28 mouse cellular contexts compared by ENCODE assay signal in genomic region chr16:49518844-49519243, GRCm38 (mm10).
A peak's percentile ranks its signal among the peaks of the same experiment; 100 is the strongest.
DNase-seq lines count a peak whose midpoint lies in the region; TF ChIP-seq lines count a peak whose summit lies in the region.
"Had no signal": no experiment of that assay in that cellular context is flagged by ENCODE, and none has a peak within 500 bp of the region (broad histone marks: within the 10 kb centered on the region; RNA-seq: fewer than 3 reads in every experiment).

No protein-coding gene starts in this region.

- intact Hi-C loops in left cerebral cortex, adult 2 months (cut with DNase I): no loop called here
- intact Hi-C loops in left cerebral cortex, postnatal 4 days (cut with DNase I): no loop called here
- intact Hi-C loops in heart, postnatal 14 days (cut with DNase I): no loop called here

- DNase-seq in frontal cortex, postnatal 36 days (ENCODE audit: low spot score in 2 of 2): peak; percentile 47 to 57
- no peak for DNase-seq in frontal cortex, postnatal 25 days (ENCODE audit: low spot score in 2 of 2)
- peak; percentile 21 to 30 for DNase-seq in left cerebral cortex, adult 2 months (ENCODE audit: extremely low spot score in 1 of 2, low spot score in 2 of 2)
- no peak for DNase-seq in left cerebral cortex, postnatal 4 days
- peak; percentile 43 to 47 for DNase-seq in right cerebral cortex, adult 2 months (ENCODE audit: low spot score in 2 of 2)
- DNase-seq in right cerebral cortex, postnatal 4 days: no peak
- peak; percentile 74 for DNase-seq in telencephalon, adult 2 months (ENCODE audit: low read depth, low spot score)
- no peak for DNase-seq in heart, postnatal 14 days
- DNase-seq: adrenal gland, adult 2 months; adrenal gland, postnatal 14 days; cerebellum, adult 11-12 months; cerebellum, adult 8-10 months; cerebellum, postnatal 10 days; cerebellum, postnatal 36 days; embryo, embryonic 11 days; gastrocnemius, postnatal 25 days; heart, adult 18-20 months; heart, postnatal 10 days; heart, postnatal 4 days had no signal

- no peak for TF ChIP-seq CTCF in left cerebral cortex, adult 2 months (IDR thresholded peaks at IDR 0.05)

- no peak overlapping the region for H3K4me3 ChIP-seq in left cerebral cortex, adult 2 months
- H3K4me3 ChIP-seq: embryonic facial prominence, embryonic 10.5 days; embryonic facial prominence, embryonic 13.5 days; erythroblast, embryonic 14.5 days; forebrain, embryonic 12.5 days; forebrain, embryonic 15.5 days; heart, embryonic 12.5 days; heart, embryonic 15.5 days had no signal

- no peak overlapping the region for H3K27ac ChIP-seq in left cerebral cortex, adult 2 months
- H3K27ac ChIP-seq: embryonic facial prominence, embryonic 10.5 days; embryonic facial prominence, embryonic 13.5 days; forebrain, embryonic 12.5 days; forebrain, embryonic 15.5 days; heart, embryonic 15.5 days; hindbrain, embryonic 14.5 days; hindbrain, postnatal 0 days had no signal

Comparison
In these comparisons a context has a peak if more than half of its experiments do, and no peak if none do; other contexts are left out.
1. DNase-seq: peak in frontal cortex, postnatal 36 days (2 of 2), left cerebral cortex, adult 2 months (2 of 2), right cerebral cortex, adult 2 months (2 of 2) and telencephalon, adult 2 months (single experiment); none in frontal cortex, postnatal 25 days (0 of 2), left cerebral cortex, postnatal 4 days (single experiment), right cerebral cortex, postnatal 4 days (single experiment) and heart, postnatal 14 days (0 of 2).